Mouse (Mus musculus): ENCODE results near the gene Xrcc1. TPM values are rescaled to one million over a fixed set of nuclear protein-coding genes. Genes with fewer than 3 reads are reported as not detected.

Gene Xrcc1
- polyA plus RNA-seq, 1 experiment from 2014 or later = 57.4 TPM

DNA sequence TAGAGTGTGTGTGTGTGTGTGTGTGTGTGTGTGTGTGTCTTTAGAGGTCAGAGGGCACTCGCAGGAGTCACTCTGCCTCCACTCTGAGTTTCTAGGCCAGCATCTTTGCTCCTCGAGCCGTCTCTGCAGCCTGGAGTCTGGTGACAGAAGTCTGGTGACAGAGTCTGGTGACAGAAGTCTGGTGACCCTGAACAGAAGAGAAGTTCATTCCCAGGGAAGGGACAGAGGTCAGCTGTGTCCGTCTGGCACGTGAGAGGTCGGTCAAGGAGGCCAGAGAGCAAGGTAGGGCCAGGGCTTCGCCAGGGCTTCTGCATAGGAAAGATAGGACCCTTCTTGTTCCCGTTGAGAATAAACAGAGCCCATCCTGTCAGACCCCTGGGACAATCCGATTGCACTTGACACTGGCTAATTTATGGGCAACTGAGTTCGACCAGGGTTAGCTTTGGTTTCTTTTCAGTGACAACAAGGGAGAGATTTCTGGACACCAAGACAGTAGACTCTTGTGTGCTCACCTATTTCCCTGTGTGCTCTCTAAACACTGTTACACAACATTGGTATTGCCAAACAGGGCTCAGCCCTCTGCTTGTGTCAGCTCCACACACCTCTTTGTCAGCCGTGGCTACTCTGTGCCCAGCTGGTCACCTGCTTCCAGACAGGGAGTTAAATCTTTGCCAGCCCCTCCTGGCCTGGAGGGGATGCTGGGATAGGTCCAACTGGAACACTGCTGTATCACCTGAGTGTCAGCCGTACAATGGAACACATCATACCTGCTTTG, 6.1 kb downstream of the Xrcc1 start:
- no peak overlapping the region for H3K9ac ChIP-seq (ENCODE audit: low read length)
- H3K4me1 ChIP-seq (ENCODE audit: control insufficient read depth in 2 of 2, insufficient read depth in 2 of 2, low read length in 2 of 2) = peaks cover 3 to 6% of the 10 kb centered on the region in 2 experiments
- H3K4me3 ChIP-seq (ENCODE audit: control insufficient read depth in 1 of 2, insufficient read depth in 1 of 2, low read depth in 1 of 2, low read length in 2 of 2) = no peak overlapping the region
- ATAC-seq (ENCODE audit: insufficient number of reproducible peaks, insufficient read depth, low FRiP score, low read depth) = no peak
- no peaks in the 10 kb centered on the region for H3K27me3 ChIP-seq (ENCODE audit: control insufficient read depth, insufficient read depth, low read length)
- WGBS = 86% methylated on average over 12 of the region's 12 CpGs
- H3K4me2 ChIP-seq (ENCODE audit: low read length) = no peak overlapping the region
- peaks cover 47% of the 10 kb centered on the region for H3K36me3 ChIP-seq (ENCODE audit: control insufficient read depth, insufficient read depth, low read length)
- H3K9me3 ChIP-seq (ENCODE audit: control insufficient read depth, low read length) = no peaks in the 10 kb centered on the region
- no peak overlapping the region for H3K27ac ChIP-seq (replicated peaks in 1 of 2; ENCODE audit: control insufficient read depth in 1 of 2, insufficient read depth in 1 of 2, low read depth in 2 of 2, low read length in 2 of 2)

DNA sequence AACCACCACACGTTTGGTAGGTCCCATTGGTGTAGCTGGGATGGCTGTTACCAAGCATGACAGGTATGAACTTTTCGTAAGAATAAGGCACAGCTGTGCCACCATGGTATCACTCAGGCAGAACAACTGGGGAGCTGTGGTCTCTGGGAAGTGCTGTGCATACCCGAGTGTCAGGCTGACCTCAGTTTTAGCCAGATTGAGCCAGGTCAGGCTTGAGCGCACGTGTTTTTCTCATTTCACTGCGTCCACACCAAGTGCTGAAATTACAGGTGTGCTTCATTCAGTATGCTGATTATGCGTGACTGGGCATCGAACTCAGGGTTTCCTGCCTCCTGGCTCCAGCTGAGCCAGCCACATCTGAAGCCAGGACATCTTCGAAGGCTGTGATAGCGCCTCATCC, 9.7 kb downstream of the Xrcc1 start:
- H3K27ac ChIP-seq (replicated peaks in 1 of 2; ENCODE audit: control insufficient read depth in 1 of 2, insufficient read depth in 1 of 2, low read depth in 2 of 2, low read length in 2 of 2) = no peak overlapping the region
- no peak overlapping the region for H3K9ac ChIP-seq (ENCODE audit: low read length)
- H3K9me3 ChIP-seq (ENCODE audit: control insufficient read depth, low read length) = no peaks in the 10 kb centered on the region
- H3K36me3 ChIP-seq (ENCODE audit: control insufficient read depth, insufficient read depth, low read length) = peaks cover 55% of the 10 kb centered on the region
- 97% methylated on average over 10 of the region's 10 CpGs for WGBS
- H3K27me3 ChIP-seq (ENCODE audit: control insufficient read depth, insufficient read depth, low read length) = no peaks in the 10 kb centered on the region
- H3K4me3 ChIP-seq (ENCODE audit: control insufficient read depth in 1 of 2, insufficient read depth in 1 of 2, low read depth in 1 of 2, low read length in 2 of 2) = no peak overlapping the region
- H3K4me2 ChIP-seq (ENCODE audit: low read length) = no peak overlapping the region
- no peaks in the 10 kb centered on the region for H3K4me1 ChIP-seq (ENCODE audit: control insufficient read depth in 2 of 2, insufficient read depth in 2 of 2, low read length in 2 of 2)
- ATAC-seq (ENCODE audit: insufficient number of reproducible peaks, insufficient read depth, low FRiP score, low read depth) = no peak

DNA sequence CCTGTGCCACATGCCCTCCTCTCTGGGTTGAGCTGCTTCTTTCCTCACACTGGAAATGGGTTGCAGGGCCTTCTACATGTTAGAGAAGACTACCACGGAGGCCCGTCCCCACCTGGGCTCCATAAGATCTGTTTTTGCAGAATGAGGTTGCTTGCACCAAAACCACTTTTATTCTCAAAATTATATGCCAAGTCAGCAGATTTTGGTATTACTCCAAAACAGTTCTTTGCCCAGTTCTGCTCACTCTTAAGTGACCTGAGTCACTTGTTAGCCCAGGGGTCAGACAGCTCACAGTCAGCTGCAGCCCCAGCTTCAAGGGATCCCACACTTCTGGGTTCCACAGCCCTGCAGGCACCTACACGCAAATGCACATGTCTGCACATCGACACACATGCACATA, 15.4 kb downstream of the Xrcc1 start:
- no peaks in the 10 kb centered on the region for H3K9me3 ChIP-seq (ENCODE audit: control insufficient read depth, low read length)
- no peak for ATAC-seq (ENCODE audit: insufficient number of reproducible peaks, insufficient read depth, low FRiP score, low read depth)
- no peak overlapping the region for H3K27ac ChIP-seq (replicated peaks in 1 of 2; ENCODE audit: control insufficient read depth in 1 of 2, insufficient read depth in 1 of 2, low read depth in 2 of 2, low read length in 2 of 2)
- H3K4me1 ChIP-seq (ENCODE audit: control insufficient read depth in 2 of 2, insufficient read depth in 2 of 2, low read length in 2 of 2) = no peaks in the 10 kb centered on the region
- H3K27me3 ChIP-seq (ENCODE audit: control insufficient read depth, insufficient read depth, low read length) = no peaks in the 10 kb centered on the region
- WGBS = 92% methylated on average over 4 of the region's 4 CpGs
- peaks cover 58% of the 10 kb centered on the region for H3K36me3 ChIP-seq (ENCODE audit: control insufficient read depth, insufficient read depth, low read length)
- H3K4me2 ChIP-seq (ENCODE audit: low read length) = no peak overlapping the region
- H3K4me3 ChIP-seq (ENCODE audit: control insufficient read depth in 1 of 2, insufficient read depth in 1 of 2, low read depth in 1 of 2, low read length in 2 of 2) = no peak overlapping the region
- H3K9ac ChIP-seq (ENCODE audit: low read length) = no peak overlapping the region

DNA sequence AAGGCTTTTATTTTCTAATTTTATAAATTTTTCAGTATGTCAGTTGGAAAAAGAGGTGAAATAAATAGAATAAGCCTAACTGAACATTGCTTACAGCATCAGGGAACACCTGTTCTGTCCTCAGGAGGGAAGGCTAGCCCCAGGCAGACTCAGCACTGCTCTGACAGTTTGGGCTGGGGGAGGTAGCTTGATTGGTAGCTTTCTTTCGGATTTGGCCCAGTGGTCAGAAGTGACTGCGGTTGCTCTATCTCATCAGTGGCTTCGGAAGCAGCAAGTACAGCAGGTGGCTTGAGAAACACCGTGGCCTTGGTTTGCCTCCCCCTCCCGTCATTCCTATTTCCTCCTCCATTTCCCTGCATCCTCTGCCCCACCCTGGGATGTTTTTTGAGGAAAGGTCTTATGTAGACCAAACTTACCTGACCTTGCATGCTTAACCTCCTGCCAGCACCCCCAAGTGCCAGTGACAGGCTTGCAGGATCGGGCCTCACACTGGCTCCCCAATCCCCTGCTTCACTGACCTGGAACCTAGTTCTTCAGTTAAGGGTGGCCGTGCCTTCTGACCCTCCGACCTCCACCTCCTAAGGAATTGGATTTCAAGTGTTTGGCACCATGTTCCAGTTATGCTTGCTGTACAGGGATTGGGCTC, 17.2 kb downstream of the Xrcc1 start:
- Histone ChIP-seq H3K9ac (ENCODE audit: low read length) (no peak overlapping the region), H3K27me3 (ENCODE audit: control insufficient read depth, insufficient read depth, low read length) (no peaks in the 10 kb centered on the region), H3K36me3 (ENCODE audit: control insufficient read depth, insufficient read depth, low read length) (peaks cover 68% of the 10 kb centered on the region), H3K4me3 (ENCODE audit: control insufficient read depth in 1 of 2, insufficient read depth in 1 of 2, low read depth in 1 of 2, low read length in 2 of 2) (no peak overlapping the region), H3K4me1 (ENCODE audit: control insufficient read depth in 2 of 2, insufficient read depth in 2 of 2, low read length in 2 of 2) (no peaks in the 10 kb centered on the region), H3K27ac (replicated peaks in 1 of 2; ENCODE audit: control insufficient read depth in 1 of 2, insufficient read depth in 1 of 2, low read depth in 2 of 2, low read length in 2 of 2) (no peak overlapping the region), H3K9me3 (ENCODE audit: control insufficient read depth, low read length) (no peaks in the 10 kb centered on the region), H3K4me2 (ENCODE audit: low read length) (no peak overlapping the region)
- WGBS = 87% methylated on average over 8 of the region's 8 CpGs
- ATAC-seq (ENCODE audit: insufficient number of reproducible peaks, insufficient read depth, low FRiP score, low read depth) = no peak

DNA sequence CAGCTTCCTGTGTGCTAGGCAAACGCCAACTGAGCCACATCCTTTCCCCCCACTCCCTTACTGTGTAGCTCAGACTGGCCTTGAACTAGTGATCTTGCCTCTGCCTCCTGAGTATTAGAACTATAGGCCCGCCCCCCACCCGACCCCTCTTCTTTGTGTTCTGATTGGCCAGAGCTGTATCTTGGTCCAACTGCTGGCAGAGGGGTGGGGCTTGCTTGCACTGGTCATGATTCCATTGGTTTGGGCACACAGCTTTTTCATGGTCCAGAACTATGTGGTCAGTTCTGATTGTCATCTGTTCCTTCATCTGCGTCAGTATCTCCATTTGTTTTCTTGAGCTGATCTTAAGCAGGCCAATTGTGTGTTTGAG, 17.7 kb downstream of the Xrcc1 start:
- no peak overlapping the region for H3K4me2 ChIP-seq (ENCODE audit: low read length)
- H3K4me1 ChIP-seq (ENCODE audit: control insufficient read depth in 2 of 2, insufficient read depth in 2 of 2, low read length in 2 of 2) = no peaks in the 10 kb centered on the region
- 86% methylated on average over 4 of the region's 4 CpGs for WGBS
- H3K4me3 ChIP-seq (ENCODE audit: control insufficient read depth in 1 of 2, insufficient read depth in 1 of 2, low read depth in 1 of 2, low read length in 2 of 2) = no peak overlapping the region
- H3K27me3 ChIP-seq (ENCODE audit: control insufficient read depth, insufficient read depth, low read length) = no peaks in the 10 kb centered on the region
- H3K9me3 ChIP-seq (ENCODE audit: control insufficient read depth, low read length) = no peaks in the 10 kb centered on the region
- H3K27ac ChIP-seq (replicated peaks in 1 of 2; ENCODE audit: control insufficient read depth in 1 of 2, insufficient read depth in 1 of 2, low read depth in 2 of 2, low read length in 2 of 2) = no peak overlapping the region
- no peak for ATAC-seq (ENCODE audit: insufficient number of reproducible peaks, insufficient read depth, low FRiP score, low read depth)
- H3K9ac ChIP-seq (ENCODE audit: low read length) = no peak overlapping the region
- peaks cover 73% of the 10 kb centered on the region for H3K36me3 ChIP-seq (ENCODE audit: control insufficient read depth, insufficient read depth, low read length)

DNA sequence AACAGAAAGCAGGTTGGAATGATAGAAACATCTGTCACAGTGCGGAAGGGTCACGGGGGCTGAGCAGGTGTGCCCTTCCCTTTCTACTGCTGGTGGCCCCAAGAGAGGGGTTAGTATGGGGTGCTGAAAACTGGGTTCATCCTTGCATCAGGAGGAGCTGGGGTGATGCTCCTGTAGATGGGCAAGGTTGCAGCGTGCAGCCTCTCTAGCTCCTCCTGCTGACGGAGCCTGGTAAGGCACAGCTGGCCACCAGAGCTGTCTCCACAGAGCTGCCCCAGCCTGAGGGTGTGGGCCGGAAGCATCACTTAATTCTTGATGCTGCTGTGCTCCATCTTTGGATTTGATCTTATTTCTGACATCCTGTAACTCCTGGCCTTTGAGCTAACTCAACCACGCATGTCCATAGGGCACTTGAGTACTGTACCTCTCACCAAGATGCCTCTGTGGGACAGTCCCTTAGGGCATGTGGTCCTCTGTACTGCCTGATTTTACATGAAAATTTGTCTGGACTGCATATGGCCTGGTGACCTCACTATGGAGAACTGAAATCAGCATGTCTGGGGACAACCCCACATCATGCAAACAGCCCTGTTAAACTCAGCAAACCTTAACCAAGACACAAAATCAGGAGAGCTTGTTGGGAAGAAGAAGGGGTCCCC, 18.6 kb downstream of the Xrcc1 start:
- H3K4me1 ChIP-seq (ENCODE audit: control insufficient read depth in 2 of 2, insufficient read depth in 2 of 2, low read length in 2 of 2) = no peaks in the 10 kb centered on the region
- no peaks in the 10 kb centered on the region for H3K9me3 ChIP-seq (ENCODE audit: control insufficient read depth, low read length)
- WGBS = 73% methylated on average over 6 of the region's 6 CpGs
- H3K4me2 ChIP-seq (ENCODE audit: low read length) = no peak overlapping the region
- no peak overlapping the region for H3K4me3 ChIP-seq (ENCODE audit: control insufficient read depth in 1 of 2, insufficient read depth in 1 of 2, low read depth in 1 of 2, low read length in 2 of 2)
- H3K27ac ChIP-seq (replicated peaks in 1 of 2; ENCODE audit: control insufficient read depth in 1 of 2, insufficient read depth in 1 of 2, low read depth in 2 of 2, low read length in 2 of 2) = no peak overlapping the region
- H3K9ac ChIP-seq (ENCODE audit: low read length) = no peak overlapping the region
- peaks cover 68% of the 10 kb centered on the region for H3K36me3 ChIP-seq (ENCODE audit: control insufficient read depth, insufficient read depth, low read length)
- H3K27me3 ChIP-seq (ENCODE audit: control insufficient read depth, insufficient read depth, low read length) = no peaks in the 10 kb centered on the region
- ATAC-seq (ENCODE audit: insufficient number of reproducible peaks, insufficient read depth, low FRiP score, low read depth) = no peak

DNA sequence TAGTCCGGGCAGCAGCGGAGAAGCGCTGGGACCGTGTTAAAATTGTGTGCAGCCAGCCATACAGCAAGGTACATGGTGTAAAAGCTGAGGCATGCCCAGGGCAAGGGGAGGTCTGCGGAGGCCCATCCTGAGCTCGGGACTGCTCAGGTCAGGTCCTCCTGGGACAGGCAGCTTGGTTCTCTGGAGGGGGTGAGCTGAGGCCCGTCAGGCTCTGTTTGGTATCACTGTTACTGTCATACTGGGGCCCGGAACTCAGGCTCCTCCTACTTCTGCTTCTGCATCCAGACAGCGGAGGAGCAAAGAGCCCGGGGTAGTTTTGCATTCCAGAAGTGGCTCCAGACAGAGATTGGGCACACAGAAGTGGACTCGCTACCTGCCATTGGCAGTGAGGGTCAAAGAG, 19.5 kb downstream of the Xrcc1 start:
- Histone ChIP-seq H3K4me3 (ENCODE audit: control insufficient read depth in 1 of 2, insufficient read depth in 1 of 2, low read depth in 1 of 2, low read length in 2 of 2) (no peak overlapping the region), H3K27ac (replicated peaks in 1 of 2; ENCODE audit: control insufficient read depth in 1 of 2, insufficient read depth in 1 of 2, low read depth in 2 of 2, low read length in 2 of 2) (no peak overlapping the region), H3K4me1 (ENCODE audit: control insufficient read depth in 2 of 2, insufficient read depth in 2 of 2, low read length in 2 of 2) (no peaks in the 10 kb centered on the region), H3K9ac (ENCODE audit: low read length) (no peak overlapping the region), H3K36me3 (ENCODE audit: control insufficient read depth, insufficient read depth, low read length) (peaks cover 69% of the 10 kb centered on the region), H3K4me2 (ENCODE audit: low read length) (no peak overlapping the region), H3K27me3 (ENCODE audit: control insufficient read depth, insufficient read depth, low read length) (no peaks in the 10 kb centered on the region), H3K9me3 (ENCODE audit: control insufficient read depth, low read length) (no peaks in the 10 kb centered on the region)
- WGBS = 84% methylated on average over 11 of the region's 11 CpGs
- no peak for ATAC-seq (ENCODE audit: insufficient number of reproducible peaks, insufficient read depth, low FRiP score, low read depth)
